Mouse (Mus musculus): ENCODE results near the gene C8g.

C8g gene

DNA sequence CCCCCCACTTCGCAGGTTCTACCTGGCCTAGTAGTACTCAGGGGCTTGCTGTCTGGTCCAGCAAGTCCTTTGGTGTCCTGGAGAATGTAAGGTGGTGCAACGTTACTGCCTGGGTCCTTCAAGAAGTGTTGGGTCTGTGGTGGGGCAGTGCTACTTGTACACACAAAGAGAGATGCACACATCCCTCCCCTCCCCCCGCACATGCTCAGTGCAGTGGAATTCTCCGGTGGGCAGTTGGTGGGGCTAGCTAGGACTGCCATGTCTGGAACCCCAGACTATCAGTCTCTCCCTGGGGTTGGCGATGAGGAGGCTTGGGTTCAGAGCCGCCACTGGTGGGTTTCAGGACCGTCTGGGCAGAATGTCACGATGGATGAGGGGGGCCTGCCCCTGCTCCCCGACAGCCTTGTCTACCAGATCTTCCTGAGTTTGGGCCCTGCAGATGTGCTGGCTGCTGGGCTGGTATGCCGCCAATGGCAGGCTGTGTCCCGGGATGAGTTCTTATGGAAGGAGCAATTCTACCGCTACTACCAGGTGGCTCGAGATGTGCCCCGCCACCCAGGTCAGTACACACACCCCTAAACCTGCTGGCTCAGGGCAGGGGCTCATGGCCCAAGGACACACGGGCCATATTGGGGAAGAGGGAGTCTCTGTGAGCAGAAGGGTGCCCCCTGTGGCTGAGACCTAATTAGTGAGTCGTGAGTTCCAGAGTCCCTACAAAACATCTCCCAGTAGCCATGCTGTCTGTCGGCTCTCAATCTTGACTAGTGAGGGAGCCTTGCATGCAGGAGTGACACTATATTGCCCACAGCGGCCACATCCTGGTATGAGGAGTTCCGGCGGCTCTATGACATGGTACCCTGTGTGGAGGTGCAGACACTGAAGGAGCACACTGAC is at the start of gene C8g:
Gene C8g (minus strand): TSS at position 127 of the 894 bp plus-strand sequence.
- no peak for DNase-seq

DNA sequence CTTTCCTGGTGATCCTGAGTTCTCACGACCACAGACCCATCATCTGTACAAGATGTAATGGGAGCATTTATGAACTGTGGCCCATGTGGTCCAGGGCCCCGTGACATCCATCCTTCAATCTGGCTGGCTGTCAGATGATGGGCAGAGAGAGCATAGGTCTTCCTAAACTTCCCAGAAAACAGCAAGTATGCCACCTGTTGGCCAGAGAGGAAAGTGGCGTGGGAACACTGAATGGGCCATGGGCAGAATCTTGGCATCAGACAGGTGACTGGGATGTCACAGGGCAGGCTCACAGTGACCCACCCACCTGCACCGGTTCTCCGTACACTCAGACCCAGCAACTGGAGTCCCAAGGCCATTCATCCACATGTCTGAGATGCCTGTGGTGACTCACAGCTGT is 49.7 kb upstream of the C8g start:
- DNase-seq, result no peak

DNA sequence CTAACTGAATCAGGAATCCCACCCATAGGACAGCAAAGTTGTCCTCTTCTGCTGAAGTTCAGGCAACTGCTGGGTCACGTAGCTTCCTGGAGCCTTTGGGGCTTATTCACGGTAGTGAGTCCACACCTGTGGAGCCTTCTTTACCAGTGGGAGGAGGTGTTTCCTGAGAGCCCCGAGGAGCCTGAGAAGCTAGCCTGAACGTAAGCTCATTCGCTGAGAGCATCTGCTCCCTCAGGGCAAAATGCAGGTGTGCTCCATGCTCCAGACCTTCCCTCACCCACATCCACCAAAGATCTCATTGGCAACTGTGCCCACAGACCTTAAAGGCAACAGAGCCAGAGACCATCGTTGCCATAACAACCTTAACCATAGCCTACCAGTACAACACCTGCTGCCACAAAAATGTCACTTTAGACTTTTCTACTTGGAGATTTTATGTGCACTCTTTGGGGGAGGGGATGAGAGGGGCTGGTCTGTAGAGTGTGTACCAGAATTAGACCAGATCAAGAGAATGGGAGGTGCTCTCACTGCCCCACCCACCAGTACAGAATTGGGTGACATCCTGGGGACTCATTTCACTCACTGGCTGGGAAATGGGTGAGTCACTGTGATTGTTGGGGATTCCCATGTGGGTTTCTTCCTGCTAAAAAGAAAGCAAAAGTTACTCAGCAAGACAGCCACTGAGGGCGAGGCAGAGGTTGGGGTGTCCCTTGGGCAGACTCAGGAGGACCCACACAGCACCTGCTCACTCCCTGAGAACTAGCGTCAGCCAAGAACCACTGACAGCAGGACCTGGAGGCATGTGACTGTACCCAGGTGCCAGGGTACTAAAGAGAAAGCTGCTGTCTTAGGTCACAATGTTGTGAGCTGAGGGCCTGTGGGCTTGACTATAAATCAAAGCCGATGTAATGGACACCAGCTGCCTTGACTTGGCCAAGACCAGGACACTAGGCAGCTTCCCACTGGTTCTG is 47.8 kb upstream of the C8g start:
- no peak for DNase-seq

DNA sequence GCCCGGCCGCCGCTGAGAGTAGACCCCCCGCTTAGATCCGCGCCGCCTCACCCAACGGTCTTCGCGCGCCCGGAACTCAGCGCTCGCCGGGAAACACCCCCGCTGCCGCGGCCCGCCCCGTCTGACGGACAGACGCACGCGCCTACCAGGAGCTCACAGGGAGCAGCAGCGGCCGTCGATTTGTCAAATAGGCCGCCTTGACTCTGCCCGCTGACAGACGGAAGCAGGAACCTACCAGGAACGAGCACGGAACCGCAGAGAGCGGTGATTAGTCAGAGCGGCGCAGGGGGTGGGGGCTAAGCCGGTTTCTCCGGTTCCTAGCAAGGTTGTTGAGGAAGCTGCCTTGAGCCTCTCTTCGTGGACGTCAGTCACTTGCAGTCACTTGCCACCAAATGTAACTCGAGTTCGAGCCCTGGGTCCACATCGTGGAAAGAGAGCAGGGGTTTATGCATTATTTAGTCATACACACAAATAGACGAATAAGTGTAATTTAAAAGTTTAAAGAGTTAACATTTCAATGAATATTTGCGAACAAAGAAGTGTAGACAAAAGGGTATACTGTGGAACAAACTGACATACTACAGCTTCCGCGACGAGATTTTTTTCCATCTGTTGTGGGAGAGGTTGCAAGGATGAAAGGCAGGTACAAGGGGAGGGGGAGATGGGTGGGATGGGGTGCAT is 45.4 kb upstream of the C8g start, which contains the start of gene Traf2:
Gene Traf2 (minus strand): TSS at position 130 of the 681 bp plus-strand sequence.
- peak; percentile 99 for DNase-seq

DNA sequence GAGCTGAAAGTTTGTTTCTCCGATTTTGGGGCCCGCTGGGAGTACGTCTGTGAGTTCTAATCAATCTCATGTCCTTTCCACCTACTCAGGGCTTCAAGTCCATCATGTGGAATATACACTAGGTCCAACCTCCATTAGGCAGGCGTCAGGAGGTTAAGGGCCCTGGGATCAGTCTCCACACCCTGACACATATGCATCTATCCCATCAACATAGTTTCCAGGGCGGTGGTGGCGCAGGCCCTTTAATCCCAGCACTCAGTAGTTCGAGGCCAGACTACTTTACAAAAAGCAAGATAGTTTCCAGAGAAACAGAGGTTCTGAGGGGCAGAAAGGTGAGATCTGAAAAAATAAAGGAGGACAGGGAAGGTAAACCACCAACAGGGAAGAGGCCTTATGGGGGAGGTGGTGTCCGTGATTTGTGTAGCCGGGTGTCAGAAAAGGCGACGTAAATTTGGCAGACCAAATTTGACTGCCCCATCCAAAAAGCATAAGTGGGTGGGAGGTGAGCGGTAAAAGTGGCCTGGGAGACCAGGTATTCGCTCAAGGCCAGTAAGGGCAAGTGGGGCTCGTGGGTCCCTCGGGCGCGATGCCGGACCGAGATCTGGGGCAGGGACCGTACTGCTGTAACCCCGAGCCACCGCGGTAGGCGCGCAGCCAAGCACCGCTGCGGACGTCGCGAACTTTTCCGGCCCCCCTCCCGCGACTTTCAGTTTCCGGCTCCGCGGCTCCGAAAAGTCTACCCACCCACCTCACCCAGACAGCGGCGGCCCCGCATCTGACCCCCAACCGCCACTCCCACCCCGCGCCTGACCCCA is 44.7 kb upstream of the C8g start:
- DNase-seq, result no peak

DNA sequence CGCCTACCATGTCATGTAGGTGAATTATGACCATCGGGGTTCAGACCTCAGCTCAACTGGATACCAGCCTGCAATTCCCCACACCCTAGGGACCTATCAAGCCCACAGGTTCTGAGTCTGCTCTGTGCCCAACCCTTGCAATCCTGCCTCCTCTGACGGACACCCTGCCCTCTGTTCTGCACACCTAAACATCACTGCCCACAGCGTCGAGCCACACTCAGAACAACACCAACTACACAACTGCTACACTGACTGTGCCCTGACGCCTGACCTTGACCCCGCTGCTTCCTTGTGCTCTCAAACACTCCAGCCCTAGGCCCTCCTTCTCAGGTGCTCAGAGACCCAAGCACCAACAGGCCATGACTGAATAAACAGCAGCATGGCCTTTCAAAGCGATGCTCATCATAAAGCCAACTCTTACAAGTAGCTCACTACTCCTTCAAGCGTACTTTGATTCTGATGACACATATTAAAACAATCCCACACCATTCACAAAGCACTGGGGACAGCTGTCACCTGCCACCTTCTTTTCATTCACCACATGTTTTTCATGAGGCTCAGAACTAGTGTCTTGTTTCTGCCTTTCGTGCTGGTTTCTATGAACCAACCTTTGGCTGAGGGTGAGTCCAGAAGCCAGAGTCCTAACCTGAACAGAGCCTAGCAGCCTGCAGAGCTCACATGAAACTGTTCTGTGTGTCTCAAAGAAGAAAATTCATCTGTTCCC is 40.3 kb upstream of the C8g start:
- no peak for DNase-seq

DNA sequence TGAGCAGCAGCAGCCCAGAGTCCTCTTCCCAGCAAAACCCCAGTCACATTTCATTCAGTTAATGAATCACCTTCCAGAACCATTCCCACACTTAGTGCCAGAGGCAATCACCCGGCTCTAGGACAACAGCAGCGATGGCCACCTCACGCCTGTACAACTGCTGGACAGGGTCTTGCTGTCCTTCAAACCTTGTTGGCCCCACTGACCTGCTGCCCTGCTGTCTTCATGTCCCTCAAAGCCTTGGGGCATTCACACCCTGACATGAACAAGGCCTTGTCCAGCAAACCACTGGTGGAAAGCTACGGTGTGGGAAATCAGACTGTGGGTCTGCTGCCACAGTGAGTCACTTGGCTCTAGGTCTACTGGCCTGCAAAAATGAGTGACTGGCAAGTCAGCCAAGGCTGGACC is 39.0 kb upstream of the C8g start:
- DNase-seq, result no peak

DNA sequence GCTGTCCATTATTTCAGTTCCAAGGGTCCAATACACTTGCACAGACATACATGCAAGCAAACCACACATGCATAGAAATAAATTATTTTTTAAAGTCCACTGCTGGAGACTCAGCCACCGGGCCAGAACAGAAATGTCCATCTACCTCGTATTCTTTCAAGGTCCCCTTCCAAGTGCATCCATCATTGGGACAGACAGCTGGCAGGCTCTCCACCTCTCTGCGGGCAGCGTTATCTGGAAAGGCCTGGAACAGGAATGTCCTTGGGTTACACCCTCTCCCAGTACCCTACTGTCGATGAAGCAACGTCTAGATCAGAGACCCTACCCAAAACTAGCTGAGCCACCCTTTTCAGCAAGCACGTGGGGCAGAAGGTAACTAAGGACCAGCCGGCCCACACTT is 35.0 kb upstream of the C8g start:
- no peak for DNase-seq

DNA sequence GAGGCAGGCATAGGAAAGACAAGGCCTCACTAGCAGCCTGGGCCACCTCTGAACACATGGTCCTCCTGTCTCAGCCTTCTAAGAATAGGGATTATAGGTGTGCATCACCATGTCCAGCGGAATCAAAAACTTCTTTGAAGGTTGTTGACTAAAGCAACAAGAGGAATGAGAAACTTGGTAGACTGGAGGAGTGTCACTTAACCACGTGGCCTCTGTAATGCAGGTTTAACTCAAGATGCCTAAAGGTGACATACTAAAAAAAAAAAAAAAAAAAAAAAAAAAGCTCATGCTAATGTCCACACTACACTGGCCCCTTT is 33.3 kb upstream of the C8g start:
- DNase-seq, result no peak

DNA sequence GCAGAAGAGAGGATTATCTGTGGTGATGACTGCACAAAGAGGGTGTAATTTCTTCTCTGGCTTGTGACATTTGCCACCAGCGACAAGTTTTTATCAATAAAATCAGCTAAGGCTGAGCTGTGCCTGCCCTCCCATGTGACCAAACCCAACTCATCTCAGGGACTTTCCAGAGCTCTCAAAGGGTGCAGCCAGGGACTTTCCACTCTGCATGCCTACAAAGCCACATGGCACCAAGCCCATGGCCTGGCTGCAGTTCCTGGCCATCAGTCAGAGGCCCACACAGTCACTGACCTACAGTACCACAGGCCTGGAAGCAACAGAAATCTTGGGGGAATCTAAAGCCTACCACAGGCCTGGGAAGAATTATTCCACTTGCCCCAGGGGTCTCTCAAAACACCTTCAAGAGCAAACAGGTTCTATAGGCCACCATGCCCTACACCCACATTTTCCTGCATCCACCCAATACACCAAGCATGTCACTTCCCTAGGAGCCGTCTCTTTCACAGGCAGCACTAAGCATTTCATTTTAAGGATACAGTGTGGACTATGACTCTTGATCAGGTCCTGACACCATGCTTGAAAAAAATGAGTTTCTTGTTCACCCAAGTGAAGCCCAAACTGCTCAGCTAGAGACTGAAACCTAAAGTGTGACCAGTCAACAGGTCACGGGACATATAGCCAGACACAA is 32.8 kb upstream of the C8g start:
- DNase-seq, result peak; percentile 15

DNA sequence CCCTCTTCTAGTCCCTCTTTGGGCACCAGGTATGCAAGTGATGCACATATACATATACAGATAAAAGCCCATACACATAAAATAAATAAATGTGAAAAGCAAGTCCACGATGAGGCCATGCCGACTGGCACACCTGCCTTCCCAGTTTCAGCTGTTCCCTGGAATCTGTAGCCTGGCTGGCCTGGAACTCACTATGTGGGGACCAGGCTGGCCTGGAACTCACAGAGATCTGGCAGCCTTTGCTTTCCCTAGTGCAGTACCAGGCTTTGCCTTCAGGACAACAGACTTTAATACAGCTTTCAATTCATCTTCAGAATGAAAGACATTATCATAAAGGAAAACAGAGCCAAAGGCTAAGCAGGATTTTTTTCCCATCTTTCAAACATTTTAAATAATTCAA is 32.2 kb upstream of the C8g start:
- no peak for DNase-seq

DNA sequence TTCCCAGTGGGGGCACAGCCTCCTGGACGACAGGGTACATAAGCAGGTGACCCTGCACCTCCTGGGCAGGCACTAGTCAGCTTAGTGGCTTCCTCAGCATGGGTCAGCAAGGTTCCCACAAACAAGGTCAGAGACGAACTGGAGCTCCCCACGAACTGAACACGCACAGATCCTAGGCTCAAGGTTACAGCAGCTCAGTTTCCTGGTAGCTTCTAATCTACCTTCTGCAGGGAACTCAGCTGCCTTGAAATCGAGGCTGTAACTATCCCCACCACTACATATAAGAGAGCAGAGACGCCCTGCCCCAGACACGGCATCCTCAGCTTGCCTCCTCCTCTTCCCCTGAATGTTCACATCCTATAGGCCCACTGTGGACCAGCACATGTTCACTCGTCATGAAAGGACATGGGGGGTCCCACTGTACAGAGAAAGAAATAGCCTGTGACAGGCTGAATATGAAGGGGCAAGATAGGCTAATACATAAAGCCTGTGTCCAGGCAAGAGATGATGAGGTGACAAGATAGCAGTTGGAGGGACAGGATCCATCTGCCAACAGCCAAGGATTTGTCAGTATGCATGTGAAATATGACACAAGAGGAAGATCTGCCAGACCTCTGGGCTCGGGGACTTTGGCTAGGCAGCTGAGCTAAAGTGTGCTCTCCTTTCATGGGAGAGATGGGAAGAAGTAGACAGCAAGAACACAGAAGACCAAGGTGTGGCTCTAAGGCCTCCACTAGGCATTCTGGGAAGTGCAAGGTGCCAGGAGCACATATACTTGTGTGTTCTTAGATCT is 25.2 kb upstream of the C8g start:
- no peak for DNase-seq

DNA sequence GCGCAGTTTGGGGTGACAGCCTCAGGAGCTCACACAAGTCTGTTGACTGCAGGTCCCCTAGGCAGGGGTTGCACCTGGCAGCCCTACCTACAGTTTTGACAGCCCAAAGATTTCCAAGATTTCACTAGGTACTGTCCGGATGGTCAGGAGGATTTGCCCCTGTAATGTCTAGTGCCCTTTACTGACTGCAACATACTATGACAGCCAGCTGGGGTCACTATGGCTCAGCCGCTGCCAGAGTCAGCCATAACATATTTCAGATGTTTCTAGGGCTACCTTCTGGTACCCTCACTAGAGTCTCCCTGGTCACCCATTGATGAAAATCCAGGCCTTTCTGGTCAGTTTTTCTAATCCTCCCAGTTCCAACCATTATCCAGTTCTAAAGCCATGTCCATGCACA is 8.4 kb upstream of the C8g start:
- DNase-seq, result no peak

DNA sequence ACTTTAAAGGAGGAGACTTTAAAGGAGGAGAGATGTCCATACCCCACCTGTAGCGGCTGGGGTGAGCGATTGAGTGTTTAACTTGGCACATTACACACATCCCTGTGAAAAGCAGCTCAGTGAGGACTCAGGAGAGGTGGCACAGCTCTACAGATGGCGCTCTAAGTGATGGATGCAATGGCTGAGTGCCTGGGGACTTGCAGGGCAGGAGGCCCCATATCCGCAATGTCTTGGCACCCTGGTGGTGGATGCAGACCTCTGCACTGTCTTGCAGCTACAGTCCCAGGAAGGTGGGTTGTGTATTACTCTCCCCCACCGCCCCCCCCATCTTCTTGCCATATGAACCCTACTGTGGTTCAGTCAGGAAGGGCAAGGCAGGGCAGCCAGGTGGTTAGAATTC is 5.4 kb upstream of the C8g start:
- DNase-seq, result no peak

DNA sequence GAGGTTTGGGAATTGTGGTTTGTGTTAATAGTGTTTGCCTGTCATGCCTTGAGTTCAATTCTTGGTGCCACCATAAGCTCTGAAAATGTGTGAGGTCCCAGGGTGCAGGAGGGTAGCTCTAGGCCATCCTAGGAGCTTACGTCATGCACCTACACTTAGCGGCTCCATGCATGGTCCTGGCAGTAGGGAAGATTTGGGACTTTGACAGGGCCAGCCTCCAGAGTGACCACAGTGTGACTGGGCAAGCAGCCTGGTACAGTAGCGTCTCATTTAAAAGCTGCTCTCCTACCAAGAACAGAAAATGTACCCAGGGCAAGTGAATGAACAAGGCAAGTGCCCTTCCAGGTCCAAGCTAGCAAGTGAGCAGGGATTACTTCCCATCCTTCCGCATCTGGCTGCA is 4.3 kb upstream of the C8g start:
- DNase-seq, result no peak

DNA sequence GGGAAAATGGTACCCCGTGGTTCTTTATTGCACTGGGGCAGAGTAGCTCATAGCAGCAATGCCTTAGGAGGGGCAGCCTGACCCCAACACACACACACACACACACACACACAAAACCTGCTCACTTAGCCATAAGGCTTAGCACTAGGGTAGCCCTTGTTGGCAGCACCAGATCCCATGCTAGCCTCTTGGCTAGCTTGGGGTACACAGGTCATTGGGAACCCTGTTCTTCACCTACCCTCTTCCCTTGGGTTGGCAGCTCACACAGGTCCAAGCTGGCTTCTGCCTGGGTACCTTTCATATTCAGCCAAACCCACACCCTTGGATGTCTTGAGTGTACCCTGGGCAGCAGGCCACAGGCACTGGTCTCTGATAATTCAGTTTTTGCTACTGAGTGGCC is 3.5 kb upstream of the C8g start:
- DNase-seq, result no peak

DNA sequence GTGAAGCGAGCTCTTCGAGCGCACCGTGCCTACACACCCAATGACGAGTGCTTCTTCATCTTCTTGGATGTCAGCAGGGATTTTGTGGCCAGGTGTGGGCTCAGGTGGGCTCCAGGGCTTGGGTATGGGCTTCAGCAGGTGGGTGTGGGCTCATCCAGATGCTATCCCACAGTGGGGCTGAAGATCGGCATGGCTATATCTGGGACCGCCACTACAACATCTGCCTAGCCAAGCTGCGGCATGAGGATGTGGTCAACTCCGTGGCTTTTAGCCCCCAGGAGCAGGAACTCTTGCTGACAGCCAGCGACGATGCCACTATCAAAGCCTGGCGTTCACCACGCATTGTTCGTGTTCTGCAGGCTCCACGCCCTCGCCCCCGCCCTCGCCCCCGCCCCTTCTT is 3.0 kb upstream of the C8g start:
- no peak for DNase-seq

DNA sequence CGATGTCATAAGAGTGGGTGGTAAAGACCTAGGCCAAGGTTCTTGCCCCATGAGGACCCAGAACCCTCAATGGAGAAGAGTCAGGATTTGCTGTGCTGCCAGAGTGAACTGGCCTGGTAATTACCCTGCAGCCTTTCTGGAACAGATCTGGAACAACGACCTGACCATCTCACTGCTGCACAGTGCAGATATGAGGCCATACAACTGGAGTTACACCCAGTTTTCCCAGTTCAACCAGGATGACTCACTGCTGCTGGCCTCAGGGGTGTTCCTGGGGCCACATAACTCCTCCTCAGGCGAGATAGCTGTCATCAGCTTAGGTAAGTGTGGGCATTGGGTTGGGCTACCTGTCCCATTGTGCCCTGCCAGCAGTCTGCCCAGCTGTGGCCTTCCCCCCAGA is 1.2 kb upstream of the C8g start:
- DNase-seq, result no peak

DNA sequence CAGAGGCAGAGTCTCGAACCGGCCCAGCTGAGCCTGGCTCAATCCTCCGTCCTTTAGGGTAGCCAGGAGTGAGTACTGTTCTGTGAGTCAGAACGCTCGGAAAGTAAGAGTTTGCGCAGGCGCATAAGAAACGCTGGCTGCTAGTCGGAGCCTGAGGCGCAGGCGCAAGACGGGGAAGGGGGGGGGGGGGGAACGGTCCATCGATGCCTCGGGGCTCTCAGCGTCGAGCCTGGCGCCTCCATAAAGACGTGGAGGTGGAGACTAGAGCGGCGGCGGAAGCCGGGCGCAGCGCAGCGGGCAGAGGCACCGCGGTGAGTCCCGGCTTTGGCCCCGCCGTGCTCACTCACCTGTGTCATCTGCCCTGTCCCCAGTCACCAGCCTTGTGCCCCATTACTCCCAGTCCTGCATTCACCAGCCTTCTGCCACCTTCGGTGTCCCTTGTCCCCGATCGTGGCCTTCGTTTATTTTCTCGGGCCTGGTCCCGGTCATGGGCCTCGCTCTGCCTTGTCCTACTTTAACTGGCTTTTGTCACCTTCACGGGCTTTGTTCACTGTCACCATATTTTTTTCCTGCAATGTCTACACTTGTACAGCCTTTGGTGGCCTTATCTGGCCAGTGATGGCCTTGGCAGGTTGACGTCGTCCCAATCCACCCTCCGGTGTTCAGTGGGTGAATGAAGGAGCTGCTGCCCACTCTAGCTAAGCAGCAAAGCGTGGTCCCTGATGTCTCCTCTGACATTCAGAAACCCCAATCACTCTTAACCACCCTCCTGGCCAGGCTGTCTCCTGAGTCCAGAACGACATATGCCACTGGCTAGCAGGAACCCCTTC is 728 bp downstream of the C8g start, which contains the start of gene Fbxw5:
Gene Fbxw5 (plus strand): TSS at position 175 of the 830 bp plus-strand sequence.
- DNase-seq, result peak; percentile 86
